Mouse (Mus musculus) right cerebral cortex, postnatal 36 days (tissue): ENCODE measurements at regions not wholly inside any gene's neighbourhood (a gene's known extent, or its start where the extent isn't known, plus 50 kb on each side); places are given as distances from the start of the nearest gene placed in this dataset.

Source experiments
- DNase-seq, 2 experiments: peaks; one replicate each; pipeline ENCODE4 v3.0.0; 2022; ENCODE audit warnings: low spot score in 2 of 2, mixed read lengths in 1 of 2

DNA sequence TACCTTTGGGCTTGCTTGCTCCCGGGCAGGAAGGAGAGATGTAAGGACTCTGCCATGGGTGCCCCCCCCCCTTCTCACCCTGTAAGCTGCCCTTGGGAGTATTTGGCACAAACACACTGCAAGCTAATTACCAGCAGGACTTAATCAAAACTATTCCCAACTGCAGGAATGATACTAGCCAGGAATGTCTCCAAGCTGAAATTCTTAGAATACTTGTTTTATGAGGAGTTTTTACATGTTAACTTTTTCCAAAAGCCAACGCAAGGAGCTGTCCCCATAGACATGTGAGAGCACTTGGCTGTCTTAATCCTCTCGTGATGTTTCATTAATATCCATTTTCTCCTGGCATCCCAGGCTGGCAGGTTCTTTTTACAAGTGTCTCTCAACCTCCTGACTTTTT is 155.6 kb upstream of the Irx6 start:
- no peak for DNase-seq

DNA sequence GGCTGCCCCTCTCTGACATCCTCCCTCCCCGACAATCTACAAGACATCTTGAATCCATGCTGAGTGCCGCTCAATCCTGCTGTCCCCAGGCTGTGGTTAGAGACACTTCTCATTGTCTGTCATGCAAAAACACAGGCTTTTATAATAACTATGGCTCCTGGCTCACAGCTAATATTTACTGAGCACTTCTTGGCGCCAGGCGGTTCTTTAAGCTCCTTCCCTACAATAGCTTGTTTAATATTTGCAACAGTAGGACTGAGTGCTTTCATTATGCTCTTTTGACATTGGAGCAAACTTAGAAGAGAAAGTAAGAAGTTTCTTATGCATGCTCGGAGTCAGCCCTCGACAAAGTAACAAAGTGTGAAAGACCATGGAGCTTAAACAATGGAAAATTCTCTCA is 151.6 kb upstream of the Irx6 start:
- no peak for DNase-seq

DNA sequence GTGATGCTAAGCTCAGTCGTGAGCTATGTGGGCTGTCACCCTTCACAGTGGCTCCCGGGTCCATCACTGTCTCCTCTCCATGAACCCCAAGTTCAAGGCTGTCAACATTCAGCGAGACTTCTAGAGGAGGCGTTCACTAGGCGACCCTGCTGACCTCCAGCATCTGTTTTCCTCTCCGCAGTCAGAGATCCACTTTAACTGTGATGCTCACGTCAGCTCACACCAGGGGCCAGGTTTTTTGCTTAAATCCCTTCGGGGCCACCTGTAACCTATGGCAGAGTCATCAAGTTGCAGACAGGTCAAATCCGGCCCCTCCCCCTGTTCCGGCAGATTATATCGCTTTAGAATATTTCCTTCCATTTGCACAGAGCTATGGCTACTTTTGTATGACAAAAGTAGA is 144.3 kb upstream of the Irx6 start:
- DNase-seq = no peak

DNA sequence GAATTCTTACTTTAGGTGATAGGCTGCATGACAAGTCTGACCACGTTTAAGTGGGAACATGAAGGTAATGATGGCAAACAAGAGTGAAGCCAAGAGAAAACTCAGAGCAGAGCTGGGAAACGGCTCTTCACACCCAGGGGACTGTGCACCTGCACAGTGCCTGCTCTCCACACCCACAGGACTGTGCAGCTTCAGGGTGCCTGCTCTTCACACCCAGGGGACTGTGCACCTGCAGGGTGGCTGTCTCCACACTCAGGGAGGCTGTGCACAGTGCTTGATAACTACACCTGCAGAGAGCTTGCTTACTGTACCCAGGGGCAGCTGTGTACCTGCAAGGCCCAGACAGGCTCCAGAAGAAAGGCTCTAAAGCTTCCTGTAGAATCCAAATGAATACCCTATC is 133.5 kb upstream of the Irx6 start:
- DNase-seq = no peak

DNA sequence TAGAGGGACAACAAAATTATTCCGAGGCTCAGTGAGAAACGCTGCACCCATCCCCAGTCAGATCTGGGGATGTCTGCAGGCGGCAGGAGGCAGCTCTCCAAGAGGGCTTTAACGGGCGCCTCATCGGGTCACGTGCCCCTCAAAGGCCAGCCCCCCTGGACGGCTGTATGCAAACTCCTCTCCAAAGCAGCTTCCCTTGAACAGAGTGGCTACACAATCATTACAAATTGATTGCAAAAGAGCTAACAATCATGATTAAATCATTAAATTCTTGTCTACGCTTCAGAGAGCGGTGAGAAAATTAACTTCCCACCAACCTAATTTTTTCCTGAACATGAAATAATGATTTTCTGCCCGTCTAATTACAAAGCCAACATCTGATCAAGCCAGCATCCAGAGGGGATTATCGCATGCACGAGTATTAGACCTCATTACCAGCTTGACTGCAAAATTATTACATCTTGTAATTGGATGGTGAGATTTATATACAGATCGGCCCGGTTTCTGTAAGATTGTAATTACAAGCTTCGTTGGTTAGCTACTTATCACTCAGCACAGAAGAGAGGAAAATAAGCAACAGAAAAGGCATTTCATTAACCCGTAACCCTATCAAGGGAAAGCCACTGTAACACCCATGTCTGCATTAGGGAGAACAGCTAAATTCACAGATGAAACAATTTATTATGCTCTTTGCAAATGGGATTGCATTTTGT is 128.6 kb upstream of the Irx6 start:
- no peak for DNase-seq

DNA sequence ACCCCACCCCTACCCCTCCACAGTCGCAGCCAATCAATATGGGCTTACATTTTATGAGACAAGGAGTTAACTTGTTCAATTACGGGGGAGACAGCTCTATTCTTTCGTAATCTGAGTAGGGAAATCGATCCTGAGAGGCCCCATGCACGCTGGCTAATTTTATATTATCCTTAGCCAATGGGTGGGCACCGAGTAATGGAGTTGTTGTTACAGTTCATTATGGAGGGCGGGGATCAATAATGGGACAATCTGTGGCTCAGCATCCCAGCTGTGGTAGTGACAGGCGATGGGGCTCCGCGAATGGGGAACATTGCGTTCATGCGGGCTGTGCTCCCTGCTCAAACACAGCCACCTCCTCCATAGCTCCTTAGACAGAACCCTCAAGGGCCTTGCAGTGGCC is 118.9 kb upstream of the Irx6 start:
- DNase-seq = no peak

DNA sequence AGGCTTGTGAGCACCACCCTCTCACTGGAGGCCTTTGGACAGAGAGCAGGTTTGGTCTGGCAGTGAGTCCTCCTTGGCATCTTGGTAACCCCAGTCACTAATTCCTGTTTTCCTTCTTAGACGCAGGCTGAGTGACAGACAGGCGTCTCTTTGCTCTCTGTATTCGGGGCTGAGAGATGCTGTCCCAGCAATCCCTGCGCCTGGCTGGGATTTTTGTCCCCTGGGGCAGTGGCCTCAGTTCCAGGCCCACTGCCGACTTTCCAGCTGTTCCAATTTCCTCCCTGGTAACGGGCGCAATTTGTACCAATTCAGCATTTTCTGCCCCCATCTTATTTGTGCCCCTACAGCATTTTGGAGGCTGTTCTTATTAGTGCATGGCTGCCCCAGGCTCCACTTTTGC is 118.5 kb upstream of the Irx6 start:
- DNase-seq = no peak

DNA sequence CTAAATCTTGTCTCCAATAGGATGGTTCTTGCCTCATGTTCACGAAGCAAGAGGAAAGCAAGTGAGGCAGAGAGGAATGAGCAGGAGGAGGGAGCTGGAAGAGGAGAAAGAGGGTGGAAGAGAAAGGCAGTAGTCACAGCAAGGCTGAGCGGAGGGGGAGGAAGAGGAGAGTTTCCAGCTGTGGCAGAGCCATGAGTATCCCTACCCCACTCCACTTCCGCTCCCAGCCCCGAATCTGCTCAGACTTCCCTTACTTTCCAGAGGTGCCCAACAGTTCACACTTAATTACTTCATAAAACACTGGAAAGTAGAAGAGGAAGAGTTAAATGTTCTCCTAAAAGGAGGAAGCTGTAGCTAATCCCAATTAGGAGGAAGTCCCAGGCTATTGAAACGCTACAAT is 111.6 kb upstream of the Irx6 start:
- no peak for DNase-seq

DNA sequence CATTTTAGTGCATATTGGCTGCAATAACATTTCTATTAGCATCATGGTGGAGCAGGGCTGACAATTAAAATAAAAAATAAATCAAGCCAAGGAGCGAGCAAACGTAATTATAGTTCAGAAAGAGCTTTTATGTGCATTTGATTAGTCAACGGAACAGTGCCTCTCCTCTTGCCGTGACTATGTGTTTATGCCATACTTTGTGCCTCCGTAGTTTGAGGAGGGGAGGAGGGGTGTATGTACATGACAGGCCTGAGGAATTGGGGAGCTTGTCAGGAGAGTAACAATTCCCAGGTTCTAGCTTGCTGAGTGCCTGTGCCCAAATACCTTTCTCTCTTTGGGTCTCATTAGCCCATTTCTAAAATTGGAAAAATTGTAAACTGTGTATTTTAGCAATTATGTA is 111.1 kb upstream of the Irx6 start:
- DNase-seq = no peak

DNA sequence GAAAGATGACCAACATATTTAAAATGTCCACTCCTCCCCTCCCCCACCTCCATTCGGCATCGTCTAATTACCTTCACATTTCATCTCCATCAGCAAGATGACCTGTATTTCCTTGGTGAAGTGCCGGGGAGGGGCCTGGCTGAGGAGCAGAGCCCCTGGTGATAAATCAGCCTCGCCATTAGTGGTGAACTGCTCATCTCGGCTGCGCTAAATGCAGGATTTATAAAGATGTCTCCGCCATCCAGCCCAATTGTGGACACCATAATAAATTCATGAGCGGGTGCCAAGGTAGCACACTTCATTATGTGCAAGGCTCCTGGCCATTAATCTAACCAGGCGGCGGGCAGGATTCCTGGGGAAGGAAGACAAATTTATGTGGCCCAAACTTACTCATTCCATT is 104.4 kb upstream of the Irx6 start:
- no peak for DNase-seq

DNA sequence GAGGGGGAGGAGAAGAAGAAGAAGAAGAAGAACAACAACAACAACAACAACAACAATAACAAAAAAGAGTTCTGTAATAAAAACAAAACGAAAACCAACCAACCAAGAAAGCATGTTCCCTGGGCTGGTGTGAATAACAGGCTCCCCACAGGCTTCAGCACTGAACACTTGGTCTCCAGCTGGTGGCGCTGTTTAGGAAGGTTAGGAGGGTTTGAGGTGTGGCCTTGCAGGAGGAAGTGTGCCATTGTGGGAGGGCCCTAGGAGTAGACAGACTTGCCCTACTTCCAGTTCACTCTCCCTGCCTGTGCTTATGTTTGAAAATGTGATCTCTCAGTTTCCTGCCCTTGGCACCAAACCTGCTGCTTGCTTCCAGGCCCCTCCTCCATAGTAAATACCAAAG is 94.6 kb upstream of the Irx6 start:
- DNase-seq = no peak

DNA sequence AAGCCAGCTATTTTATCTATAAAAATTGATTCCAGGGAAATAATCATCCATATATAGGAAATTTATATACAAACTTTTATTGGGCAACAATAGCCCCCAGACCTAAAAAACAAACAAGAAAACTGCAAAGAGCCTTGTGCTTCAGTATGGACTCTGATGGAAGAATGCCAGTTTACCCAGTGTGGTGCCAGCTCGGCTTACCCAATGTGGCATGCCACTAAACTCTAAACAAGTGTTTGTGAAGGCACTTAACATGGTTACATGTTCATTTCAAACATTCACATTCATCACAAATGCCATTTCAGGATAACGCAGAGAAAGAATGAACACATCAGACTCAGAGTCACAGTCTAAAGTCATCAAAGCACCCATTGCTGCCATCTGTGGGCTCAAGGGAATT is 93.0 kb upstream of the Irx6 start:
- DNase-seq = no peak

DNA sequence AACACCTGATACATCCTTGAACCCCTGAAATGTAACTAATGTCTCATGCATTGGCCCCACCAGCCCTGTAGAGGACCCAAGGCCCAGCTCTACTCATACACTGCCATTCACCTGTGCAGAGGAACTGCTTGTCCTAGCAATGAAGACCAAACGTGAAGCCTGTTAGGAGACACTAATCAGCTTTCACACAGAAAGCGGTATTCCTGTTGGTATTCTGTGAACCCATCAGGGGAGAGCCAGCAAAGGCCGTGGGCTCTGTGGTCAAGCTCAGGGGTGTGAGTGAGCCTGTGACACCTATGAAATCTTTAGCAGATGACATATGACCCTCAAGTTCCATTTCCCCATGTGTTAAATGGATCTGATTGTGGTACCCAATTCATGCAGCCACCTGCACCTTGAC is 73.3 kb upstream of the Irx6 start:
- no peak for DNase-seq

DNA sequence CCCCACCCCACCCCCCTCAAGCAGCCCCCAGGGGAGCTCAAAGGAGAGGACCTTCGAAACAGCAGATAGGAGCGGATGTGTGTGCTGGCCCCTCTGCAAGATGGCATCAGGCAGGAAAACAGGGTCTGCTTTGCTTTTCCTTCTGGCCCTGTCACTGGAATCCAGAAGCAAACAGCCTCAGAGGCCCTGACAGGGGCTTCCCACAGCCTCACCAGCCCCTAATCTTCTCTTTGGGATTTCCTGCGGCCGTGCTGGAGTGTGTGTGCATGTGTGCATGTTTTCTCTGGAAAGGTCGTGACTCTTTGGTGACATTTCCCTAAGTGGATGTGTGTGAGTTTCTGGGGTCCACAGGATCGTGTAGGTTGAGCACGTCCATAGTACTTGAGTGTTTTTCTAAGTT is 71.1 kb upstream of the Irx6 start:
- no peak for DNase-seq

DNA sequence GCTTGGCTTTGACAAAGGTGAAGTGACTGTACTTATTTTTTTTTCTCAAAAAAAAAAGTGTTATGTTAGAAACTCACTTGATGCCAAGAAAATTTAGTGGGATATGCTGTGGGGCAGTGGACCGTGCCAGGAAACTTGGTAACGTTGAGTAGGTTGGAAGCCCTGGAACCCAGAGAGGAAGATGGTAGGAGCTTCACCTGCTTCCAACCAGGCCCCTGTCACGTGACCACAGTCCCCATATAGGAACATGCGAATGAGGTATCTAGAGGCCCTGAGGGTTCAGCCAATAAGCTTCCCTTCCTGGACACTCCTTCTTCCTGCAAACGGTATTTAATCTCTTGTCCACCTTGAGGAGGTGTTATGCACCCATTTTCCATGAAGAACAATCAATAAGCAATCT is 68.5 kb upstream of the Irx6 start:
- DNase-seq = no peak

DNA sequence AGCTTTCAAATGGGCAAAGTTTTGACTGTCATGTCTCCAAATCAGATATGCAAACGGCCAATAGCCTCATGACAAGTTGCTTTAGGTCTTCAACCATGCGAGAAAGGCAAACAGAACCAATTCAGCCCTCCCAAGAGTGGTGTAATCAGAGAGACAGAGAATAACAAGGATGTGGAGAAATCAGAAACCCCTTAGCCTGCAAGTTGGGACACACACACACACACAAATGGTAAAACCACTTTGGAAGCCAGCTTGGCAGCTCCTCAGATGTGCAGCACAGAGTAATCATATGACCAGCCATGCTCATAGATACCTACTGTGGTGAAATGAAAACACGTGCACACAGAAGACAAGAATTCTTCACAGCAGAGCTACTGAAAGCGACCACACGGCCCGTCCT is 66.5 kb upstream of the Irx6 start:
- DNase-seq = no peak

DNA sequence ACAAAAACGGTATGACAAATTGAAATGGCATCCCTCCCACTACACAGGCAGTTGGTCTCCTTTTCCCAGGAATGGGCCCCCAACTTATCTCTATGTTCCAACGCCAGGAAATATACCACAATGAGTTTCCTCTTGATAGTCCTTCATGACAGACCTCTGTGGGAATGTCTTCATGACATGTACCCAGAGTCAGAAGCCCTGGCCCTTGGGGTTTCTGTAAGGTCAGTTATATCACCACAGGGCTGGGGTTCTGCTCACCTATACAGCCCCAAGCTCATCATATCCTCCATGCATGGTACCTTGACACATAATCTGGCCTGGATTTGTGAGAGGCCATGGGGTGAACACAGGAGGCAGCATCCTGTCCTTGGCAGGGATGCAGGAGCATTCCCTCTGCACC is 64.2 kb upstream of the Irx6 start:
- DNase-seq = no peak

DNA sequence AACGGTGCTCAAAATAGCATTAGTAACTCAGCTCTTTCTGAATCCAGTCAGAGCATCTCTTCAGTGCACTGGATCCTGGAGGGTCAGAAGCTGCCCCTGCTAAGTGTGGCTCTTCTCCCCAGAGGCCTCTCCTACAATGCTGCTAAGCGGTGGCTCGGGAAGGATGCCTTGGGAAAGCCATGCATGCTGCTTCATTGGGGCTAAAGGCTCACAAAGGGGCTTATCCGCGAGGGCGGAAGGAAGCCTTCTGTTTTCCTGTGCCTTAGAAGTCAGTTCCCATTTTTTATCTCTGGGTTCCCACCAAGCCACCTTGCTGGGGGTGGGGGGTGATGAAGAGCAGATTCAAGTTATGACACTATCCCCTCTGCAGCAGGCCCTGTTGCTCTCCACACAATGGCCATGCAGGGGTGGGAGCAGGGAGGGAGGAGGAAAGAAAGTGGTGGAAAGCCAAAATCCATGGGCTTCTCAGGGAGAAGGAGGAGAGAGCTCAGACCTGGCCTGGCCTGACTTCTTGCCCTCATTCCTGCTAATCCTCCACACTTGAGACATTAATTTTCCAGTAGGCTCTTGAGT is 63.5 kb upstream of the Irx6 start:
- no peak for DNase-seq

DNA sequence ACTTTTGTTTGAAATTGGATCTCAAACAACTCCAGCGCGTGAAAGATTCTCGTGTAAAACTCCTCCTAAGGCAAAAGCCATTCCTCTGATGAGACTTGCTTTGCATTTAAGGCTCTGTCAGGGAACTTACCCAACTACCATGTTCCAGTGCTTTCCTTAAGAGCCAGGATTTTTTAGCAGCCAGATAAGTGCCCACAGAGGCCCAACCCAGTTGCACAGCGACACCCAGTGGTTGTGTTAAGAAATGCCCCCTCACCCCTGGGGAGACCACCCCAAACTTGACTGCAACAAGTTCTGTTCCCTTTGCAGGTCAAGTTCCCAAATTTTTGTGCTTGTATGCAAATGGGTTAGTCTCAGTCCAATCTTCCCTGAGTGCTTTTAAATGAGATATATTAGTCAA is 60.6 kb upstream of the Irx6 start:
- no peak for DNase-seq

DNA sequence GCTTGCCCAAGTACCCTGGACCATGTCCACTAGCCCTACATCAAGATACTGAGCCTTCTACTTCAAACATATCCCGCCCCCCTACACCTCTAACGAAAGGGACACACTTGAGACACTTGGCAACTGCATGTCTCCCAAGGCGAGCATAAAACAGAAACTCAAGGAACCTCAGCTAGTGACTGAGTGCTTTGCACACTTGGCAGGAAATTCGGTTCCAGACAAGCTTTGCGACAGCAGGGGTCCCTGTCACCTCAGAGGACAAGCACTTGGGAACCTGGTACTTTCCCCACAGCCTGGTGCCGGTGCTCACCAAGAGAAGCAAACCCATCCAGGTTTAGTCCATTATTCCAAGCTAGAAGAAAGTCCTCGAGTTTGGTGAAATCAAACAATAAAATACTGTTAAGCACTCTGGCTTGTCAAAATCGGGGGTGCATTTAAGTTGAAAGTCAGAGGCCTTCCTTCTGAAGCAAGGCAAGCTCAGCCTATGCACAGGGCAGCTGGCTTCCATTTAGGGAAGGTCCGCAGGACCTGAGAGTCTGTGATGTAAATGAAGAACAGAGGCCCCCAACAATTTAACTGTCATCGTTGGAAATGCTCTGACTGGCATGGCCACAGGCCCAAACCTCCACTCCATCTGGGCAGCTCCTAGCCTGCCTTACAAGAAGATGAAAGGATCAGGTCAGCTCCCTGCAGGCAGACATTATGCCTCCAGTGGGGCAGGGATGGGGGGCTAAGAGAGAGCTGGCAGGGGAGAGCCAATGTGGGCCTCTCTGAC is 57.6 kb upstream of the Irx6 start:
- DNase-seq = no peak

DNA sequence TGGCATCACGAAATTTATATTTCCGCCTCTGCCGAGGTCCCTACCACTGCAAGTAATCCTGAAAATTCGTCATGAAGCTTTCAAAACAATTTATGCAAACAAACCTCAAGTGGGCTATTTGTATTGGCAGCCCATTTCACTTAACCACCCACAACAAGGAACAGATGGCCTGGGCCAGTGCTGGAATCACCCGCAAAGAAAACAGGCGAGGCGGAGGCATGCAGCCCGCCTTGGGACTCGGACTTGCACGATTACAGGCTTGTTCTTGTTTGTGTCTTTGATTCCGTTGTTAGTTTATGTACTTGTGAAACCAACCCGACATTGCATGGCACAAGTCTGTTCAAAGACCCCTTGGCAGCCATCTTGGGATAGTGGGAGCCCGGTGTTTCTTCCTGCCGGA is 55.8 kb upstream of the Irx6 start:
- peak in 1 of 2 experiments; percentile 5 for DNase-seq
